Mouse (Mus musculus) natural killer cell, adult 2 months (primary cell): ENCODE data around the gene Spock2.

Experiments used
- DNase-seq, 2 experiments: peaks; one replicate each; pipeline ENCODE4 v3.0.0; 2022; ENCODE audit warnings: low spot score in 2 of 2

The Spock2 gene

GRCm38 (mm10) chr10:60106146-60106530, at the start of gene Spock2:
Gene Spock2 (plus strand): TSS chr10:60106219.
- DNase-seq, result no peak

GRCm38 (mm10) chr10:60062173-60062572, 43.8 kb upstream of the Spock2 start:
- DNase-seq, result no peak

GRCm38 (mm10) chr10:60062931-60063330, 43.1 kb upstream of the Spock2 start:
- DNase-seq, result no peak

GRCm38 (mm10) chr10:60066524-60066923, 39.5 kb upstream of the Spock2 start:
- DNase-seq, result peak; percentile 18 to 39

- DNase-seq, result no peak
These were observed 30.9 kb upstream of the Spock2 start for GRCm38 (mm10) chr10:60075159-60075558.

DNA sequence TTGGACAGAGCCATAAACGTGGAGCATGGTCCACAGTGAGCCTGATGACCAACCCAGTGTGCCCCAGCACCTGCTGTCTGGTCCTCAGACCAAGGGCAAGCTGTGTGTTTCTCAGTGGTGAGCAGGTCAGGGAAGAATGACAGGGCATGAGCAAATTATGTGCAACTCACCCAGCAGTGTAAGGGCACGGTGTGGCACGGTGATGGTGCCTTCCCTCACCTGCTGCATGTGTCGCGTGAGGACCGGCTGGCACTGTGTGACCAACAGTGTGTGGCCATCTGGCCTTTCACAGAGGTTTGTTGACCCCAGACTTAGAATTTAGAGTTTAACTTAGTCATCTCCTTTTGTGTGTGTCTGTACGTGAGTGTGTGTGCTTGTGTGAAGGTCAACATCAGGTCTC, 28.8 kb upstream of the Spock2 start:
- DNase-seq, result no peak

DNA sequence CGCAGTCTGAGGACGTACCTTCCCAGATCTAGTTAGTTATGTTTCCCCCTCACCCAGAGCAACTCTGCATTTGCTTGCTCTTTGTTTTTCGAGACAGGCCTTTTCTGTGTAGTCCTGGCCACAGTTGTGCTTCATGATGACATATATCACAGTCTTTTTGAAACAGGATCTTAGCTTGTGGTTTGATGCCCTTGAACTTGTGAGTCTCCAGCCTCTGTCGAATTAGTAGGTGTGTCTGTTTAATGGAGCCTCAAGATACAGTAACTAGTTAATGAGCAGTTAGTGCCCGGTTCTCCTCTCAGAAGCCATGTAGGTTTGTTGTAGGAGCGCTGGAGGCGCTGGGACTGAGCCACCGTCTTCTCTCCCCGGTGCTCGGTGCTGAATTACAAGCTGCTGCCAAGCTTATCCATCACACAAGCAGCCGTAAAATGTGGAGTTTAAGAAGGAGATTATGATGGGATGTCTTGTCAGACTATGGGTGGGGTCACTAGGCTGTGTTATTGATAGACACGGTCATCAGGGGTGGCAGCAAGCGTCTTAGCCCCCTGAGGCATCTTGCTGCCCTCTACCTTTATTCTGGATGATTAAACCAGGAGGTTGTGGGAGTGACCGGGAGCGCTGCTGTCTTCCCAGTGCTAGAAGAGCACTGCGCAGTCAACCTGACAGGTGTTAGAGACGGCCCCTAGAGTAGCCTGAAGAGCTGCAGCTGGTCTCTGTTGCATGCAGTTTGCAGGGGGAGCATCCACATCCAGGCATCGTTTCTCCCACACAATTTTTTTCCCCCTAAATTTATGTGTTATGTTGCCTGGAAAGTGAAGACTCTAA, 28.1 kb upstream of the Spock2 start:
- peak in 1 of 2 experiments; percentile 10 for DNase-seq

GRCm38 (mm10) chr10:60078561-60078917, 27.5 kb upstream of the Spock2 start:
- no peak for DNase-seq

DNA sequence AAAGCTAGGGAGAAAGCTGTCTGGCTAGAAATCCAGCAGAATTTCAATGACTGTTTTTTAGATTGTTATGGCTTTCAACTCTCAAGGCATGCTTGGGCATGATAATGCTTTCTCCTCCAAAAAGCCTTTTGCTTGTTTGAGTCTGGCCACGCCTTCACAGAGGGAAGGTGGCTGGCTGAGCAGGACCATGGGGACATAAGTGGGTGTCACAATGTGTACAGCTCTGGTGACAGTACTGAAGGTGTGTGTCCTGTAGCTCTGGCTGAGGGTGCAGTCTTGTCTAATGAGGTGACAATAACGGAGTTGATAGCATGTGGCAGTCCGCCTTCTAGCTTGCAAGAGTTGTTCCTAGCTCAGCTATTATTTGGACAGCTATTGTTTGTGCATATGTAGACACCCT, 25.8 kb upstream of the Spock2 start:
- DNase-seq, result no peak

- peak in 1 of 2 experiments; percentile 24 for DNase-seq
These were observed 25.4 kb upstream of the Spock2 start for GRCm38 (mm10) chr10:60080601-60080981.

- peak; percentile 32 to 37 for DNase-seq
These were observed 24.8 kb upstream of the Spock2 start for GRCm38 (mm10) chr10:60080982-60081825.

GRCm38 (mm10) chr10:60081905-60082304, 24.1 kb upstream of the Spock2 start:
- DNase-seq, result no peak

- DNase-seq, result no peak
These were observed 22.0 kb upstream of the Spock2 start for GRCm38 (mm10) chr10:60084065-60084464.

- DNase-seq, result no peak
These were observed 13.7 kb upstream of the Spock2 start for GRCm38 (mm10) chr10:60092311-60092710.

GRCm38 (mm10) chr10:60093751-60094150, 12.3 kb upstream of the Spock2 start:
- DNase-seq, result no peak

GRCm38 (mm10) chr10:60095558-60095957, 10.5 kb upstream of the Spock2 start:
- DNase-seq, result no peak

DNA sequence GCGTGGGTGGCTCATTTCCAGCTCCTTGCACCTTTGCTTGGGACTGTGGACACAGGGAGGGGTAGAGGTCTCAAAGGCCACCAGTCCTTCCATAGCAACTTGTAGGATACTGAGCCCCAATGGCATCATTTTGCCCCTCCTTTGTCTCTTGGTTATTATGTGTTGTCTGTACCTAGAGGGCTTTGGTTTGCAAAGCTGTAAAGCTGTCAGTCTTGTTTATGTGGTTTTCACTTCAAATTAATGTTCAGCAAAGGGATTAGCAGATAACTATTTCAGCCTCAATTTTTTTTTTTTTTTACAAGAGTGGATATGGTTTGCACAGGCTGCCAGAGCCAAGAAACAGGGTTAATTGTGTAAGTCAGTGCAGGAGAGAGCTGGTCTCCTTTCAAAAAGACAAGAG, 9.7 kb upstream of the Spock2 start:
- no peak for DNase-seq

- no peak for DNase-seq
These were observed 8.9 kb upstream of the Spock2 start for GRCm38 (mm10) chr10:60097146-60097545.

GRCm38 (mm10) chr10:60097774-60098173, 8.2 kb upstream of the Spock2 start:
- no peak for DNase-seq

DNA sequence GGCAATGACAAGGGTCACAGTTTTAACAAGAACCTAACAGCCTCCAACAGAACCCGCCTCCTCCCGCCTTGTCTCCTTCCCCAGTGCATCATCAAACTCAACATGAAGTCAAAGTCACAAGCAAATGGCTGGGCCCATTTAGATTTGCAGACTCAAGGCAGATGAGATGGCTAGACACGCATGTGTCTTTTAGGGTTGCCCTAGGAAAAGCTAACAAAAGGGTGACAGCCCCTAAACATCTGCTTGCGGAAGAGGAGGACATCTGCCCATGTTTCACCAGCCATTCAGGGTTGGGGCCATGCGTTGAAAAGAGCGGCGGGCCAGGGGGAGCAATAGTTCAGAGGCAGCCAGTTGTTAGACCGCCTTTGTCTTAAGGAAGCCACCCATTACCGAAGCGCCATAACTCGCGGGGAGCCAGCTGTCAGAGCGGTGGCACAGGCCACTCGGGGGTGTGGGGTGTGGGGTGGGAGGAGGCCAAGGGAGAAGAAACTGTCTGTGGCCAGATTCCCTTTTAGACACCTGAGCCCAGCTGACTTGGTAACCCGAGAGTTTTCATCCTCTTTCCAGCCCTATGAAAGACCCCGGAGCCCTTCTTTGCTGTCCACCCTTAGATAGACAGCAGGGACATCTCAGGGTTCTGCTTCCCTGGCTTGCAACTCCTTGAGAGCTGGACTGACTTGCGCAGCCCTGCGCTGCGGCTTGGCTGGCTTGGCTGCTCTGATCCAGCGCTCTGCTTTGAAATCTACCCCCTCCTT, 451 bp upstream of the Spock2 start:
- DNase-seq, result no peak

GRCm38 (mm10) chr10:60106531-60107186, 640 bp downstream of the Spock2 start:
- peak in 1 of 2 experiments; percentile 9 for DNase-seq

- DNase-seq, result no peak
These were observed 1.4 kb downstream of the Spock2 start for GRCm38 (mm10) chr10:60107448-60107847.
